Mouse (Mus musculus) liver, adult 2 months (tissue): Measurements from ENCODE around the gene Ism2. TPM values are rescaled to one million over a fixed set of nuclear protein-coding genes. Genes with fewer than 3 reads are reported as not detected.

Experiments
- DNase-seq: peaks from one replicate; pipeline ENCODE4 v3.0.0-alpha.2; 2011; ENCODE audit warnings: low read depth, low spot score; ENCODE audit errors: extremely low read depth
- H3K27ac ChIP-seq: fragments of 200-500 bp; replicated peaks from 2 replicates; pipeline ENCODE4 v1.5.1; 2012; ENCODE audit warnings: low read depth, mild to moderate bottlenecking, control low read depth, inconsistent platforms, low read length; ENCODE audit not compliant: insufficient read depth
- H3K27me3 ChIP-seq: fragments of 200-500 bp; 2 replicates; pipeline ENCODE4 v1.6.1; 2012; ENCODE audit warnings: mild to moderate bottlenecking, moderate library complexity, low read length, inconsistent platforms; ENCODE audit not compliant: control insufficient read depth, insufficient read depth
- H3K36me3 ChIP-seq: fragments of 200-500 bp; 2 replicates; pipeline ENCODE4 v1.6.1; 2012; ENCODE audit warnings: low read length, inconsistent platforms; ENCODE audit not compliant: control insufficient read depth, insufficient read depth
- H3K4me1 ChIP-seq: fragments of 200-500 bp; 2 replicates; pipeline ENCODE4 v1.6.1; 2011; ENCODE audit warnings: low read length; ENCODE audit not compliant: control insufficient read depth, insufficient read depth
- H3K4me3 ChIP-seq: fragments of 200-500 bp; 2 replicates; pipeline ENCODE4 v1.5.1; 2011; ENCODE audit warnings: low read depth, mild to moderate bottlenecking, control low read depth, low read length, moderate library complexity; ENCODE audit not compliant: insufficient read depth
- H3K79me2 ChIP-seq: fragments of 200-500 bp; 2 replicates; pipeline ENCODE4 v1.6.1; 2012; ENCODE audit warnings: inconsistent platforms, mild to moderate bottlenecking, low read length, moderate library complexity; ENCODE audit not compliant: control insufficient read depth, insufficient read depth
- H3K9ac ChIP-seq: fragments of 200-500 bp; 2 replicates; pipeline ENCODE4 v1.6.1; 2012; ENCODE audit warnings: low read depth, mild to moderate bottlenecking, control low read depth, inconsistent platforms, low read length
- CTCF ChIP-seq: fragments of 200-500 bp; IDR thresholded peaks from 2 replicates; pipeline ENCODE4 v1.5.1; 2011; ENCODE audit warnings: low read depth, low read length, control low read depth
- POLR2A ChIP-seq: fragments of 200-500 bp; IDR thresholded peaks from 2 replicates; pipeline ENCODE4 v1.6.1; 2011; ENCODE audit warnings: low read length, control low read depth; ENCODE audit not compliant: insufficient read depth; ENCODE audit errors: extremely low read depth
- WGBS: fragments of 180-500 bp; shearing (Covaris S2); methylation state at CpG from one replicate; pipeline ENCODE4 v1.1.7; 2018; 5-methylcytosine and 5-hydroxymethylcytosine counted together
- polyA plus RNA-seq: library from polyadenylated mRNA; depleted of rRNA; stranded (reverse); fragments of >200 nt; gene quantifications from 2 replicates; pipeline ENCODE4 v1.2.3, GENCODE M21; 2012
- total RNA-seq: library from RNA; depleted of rRNA; stranded (reverse); fragments of >200 nt; gene quantifications from 2 replicates; pipeline ENCODE4 v1.2.3, GENCODE M21; 2014

Ism2 gene
- total and polyA plus RNA-seq, 2 experiments = 0.18 to 0.28 TPM

- Histone ChIP-seq H3K79me2 (no peaks in the 10 kb centered on the region; the same call in 1 of the 2 replicates), H3K27me3 (no peaks in the 10 kb centered on the region), H3K27ac (peak overlapping the region; percentile 84), H3K4me1 (peaks cover 8% of the 10 kb centered on the region; the same call in 1 of the 2 replicates), H3K4me3 (peak overlapping the region; percentile 89), H3K9ac (peak overlapping the region; percentile 94), H3K36me3 (peaks cover 31% of the 10 kb centered on the region)
- WGBS = under 1% methylated on average over 31 of the region's 31 CpGs
- TF ChIP-seq CTCF = no peak
- TF ChIP-seq POLR2A = no peak
- no peak for DNase-seq
These were observed 32.5 kb downstream of the Ism2 start for GRCm38 (mm10) chr12:87266827-87267603.

GRCm38 (mm10) chr12:87266108-87266826, 33.2 kb downstream of the Ism2 start, which contains the start of the genes Vipas39 and Ahsa1:
Gene Vipas39, minus strand, starts transcription at chr12:87266256.
Gene Ahsa1, plus strand, starts transcription at chr12:87266479.
- Histone ChIP-seq H3K79me2 (no peaks in the 10 kb centered on the region; the same call in 1 of the 2 replicates), H3K27me3 (no peaks in the 10 kb centered on the region), H3K36me3 (peaks cover 30% of the 10 kb centered on the region), H3K27ac (peak within 1 kb of the TSS; percentile 86), H3K4me1 (peaks cover 8% of the 10 kb centered on the region; the same call in 1 of the 2 replicates), H3K9ac (peak within 1 kb of the TSS; percentile 94), H3K4me3 (peak within 1 kb of the TSS; percentile 89)
- peak; percentile 89 for TF ChIP-seq POLR2A
- peak; percentile 29; the same call in 1 of the 2 replicates for TF ChIP-seq CTCF
- peak; percentile 97 for DNase-seq
- WGBS = under 1% methylated on average over 31 of the region's 31 CpGs

DNA sequence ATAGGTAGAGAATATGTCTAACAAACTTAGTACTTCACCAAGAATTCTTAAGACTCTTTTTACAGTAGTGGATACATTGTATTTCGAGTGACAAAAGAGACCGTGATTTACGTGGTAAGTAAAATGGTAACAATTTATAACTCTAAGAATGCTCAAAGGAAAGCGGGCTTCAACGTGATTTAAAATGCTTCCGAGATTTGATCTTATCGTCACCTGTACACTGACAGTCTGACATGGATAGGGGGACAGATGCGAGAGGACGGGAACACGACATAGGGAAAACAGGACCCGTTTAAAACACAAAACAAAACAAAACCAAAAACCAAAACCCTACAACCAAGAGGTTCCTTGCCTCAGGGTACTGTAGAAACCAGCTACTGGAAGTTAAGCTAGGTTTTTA, 34.1 kb downstream of the Ism2 start:
- no peak for DNase-seq
- TF ChIP-seq POLR2A (no peak), CTCF (no peak)
- Histone ChIP-seq H3K27ac (no peak overlapping the region; the same call in 1 of the 2 replicates), H3K4me1 (peaks cover 8% of the 10 kb centered on the region; the same call in 1 of the 2 replicates), H3K79me2 (no peaks in the 10 kb centered on the region; the same call in 1 of the 2 replicates), H3K9ac (peak overlapping the region; percentile 86), H3K4me3 (peak overlapping the region; percentile 82), H3K36me3 (peaks cover 28% of the 10 kb centered on the region), H3K27me3 (no peaks in the 10 kb centered on the region)
- 13% methylated on average over 11 of the region's 11 CpGs for WGBS

GRCm38 (mm10) chr12:87260562-87260961, 38.9 kb downstream of the Ism2 start:
- 94% methylated on average over 8 of the region's 8 CpGs for WGBS
- H3K9ac ChIP-seq = no peak overlapping the region

GRCm38 (mm10) chr12:87256629-87257028, 42.9 kb downstream of the Ism2 start:
- WGBS = 93% methylated on average over 5 of the region's 5 CpGs
- Histone ChIP-seq H3K9ac (no peak overlapping the region), H3K36me3 (peaks cover 65% of the 10 kb centered on the region), H3K4me3 (no peak overlapping the region), H3K27ac (no peak overlapping the region), H3K4me1 (no peaks in the 10 kb centered on the region), H3K27me3 (no peaks in the 10 kb centered on the region), H3K79me2 (no peaks in the 10 kb centered on the region)
- DNase-seq = no peak
- TF ChIP-seq POLR2A (no peak), CTCF (no peak)

More at GRCm38 (mm10) chr12:87260562-87260961, 38.9 kb downstream of the Ism2 start:
- Histone ChIP-seq H3K27me3 (no peaks in the 10 kb centered on the region), H3K79me2 (no peaks in the 10 kb centered on the region), H3K27ac (no peak overlapping the region), H3K4me1 (no peaks in the 10 kb centered on the region), H3K4me3 (no peak overlapping the region), H3K36me3 (peaks cover 45% of the 10 kb centered on the region)
- no peak for DNase-seq
- no peak for TF ChIP-seq POLR2A
- no peak for TF ChIP-seq CTCF
